Comparison of ENCODE assay signal across 10 mouse cellular contexts in the genomic region with DNA sequence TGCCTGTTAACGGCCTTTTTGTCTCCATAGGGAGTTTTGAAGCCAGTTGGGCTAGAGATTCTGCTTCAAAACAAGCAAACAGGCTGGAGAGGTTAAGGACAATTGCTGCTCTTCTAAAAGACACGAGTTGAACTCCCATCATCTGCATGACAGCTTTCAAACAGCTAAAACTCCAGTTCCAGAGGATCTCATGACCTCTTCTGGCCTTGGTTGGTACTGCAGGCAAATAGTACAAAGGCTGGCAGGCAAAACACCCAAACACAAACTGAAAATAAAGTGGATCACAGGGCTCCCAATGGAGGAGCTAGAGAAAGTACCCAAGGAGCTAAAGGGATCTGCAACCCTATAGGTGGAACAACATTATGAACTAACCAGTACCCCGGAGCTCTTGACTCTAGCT. TPM values are rescaled to one million over a fixed set of nuclear protein-coding genes. Genes with fewer than 3 reads are reported as not detected.
DNase-seq lines count a peak whose midpoint lies in the region; ATAC-seq lines count a peak whose summit lies in the region.
"Had no signal": no experiment of that assay in that cellular context is flagged by ENCODE, and none has a peak within 500 bp of the region (broad histone marks: within the 10 kb centered on the region; RNA-seq: fewer than 3 reads in every experiment).

No protein-coding gene starts in this region.

- DNase-seq in ovary, postnatal 14 days (ENCODE audit: low spot score): peak; percentile 47
- no peak for DNase-seq in ovary, postnatal 10 days (ENCODE audit: low spot score)
- DNase-seq in adipocyte (ENCODE audit: low spot score): peak; percentile 82
- DNase-seq in embryo, embryonic 10.5 days (ENCODE audit: low spot score): peak; percentile 80
- peak; percentile 62 for DNase-seq in limb, embryonic 10.5 days (ENCODE audit: low spot score)
- peak; percentile 25 for DNase-seq in right cerebral cortex, adult 18-20 months
- no peak for DNase-seq in yolk sac, embryonic 10.5 days (ENCODE audit: low spot score)

- H3K4me3 ChIP-seq in limb, embryonic 10.5 days: no peak overlapping the region
- H3K4me3 ChIP-seq: heart, embryonic 13.5 days; stomach, embryonic 15.5 days had no signal

- H3K9me3 ChIP-seq in limb, embryonic 10.5 days (replicated peaks): no peaks in the 10 kb centered on the region
- H3K9me3 ChIP-seq: heart, embryonic 13.5 days; stomach, embryonic 15.5 days had no signal

- H3K36me3 ChIP-seq in limb, embryonic 10.5 days: no peaks in the 10 kb centered on the region
- H3K36me3 ChIP-seq: heart, embryonic 13.5 days; stomach, embryonic 15.5 days had no signal

- WGBS in limb, embryonic 10.5 days: 20% methylated on average over 3 of the region's 3 CpGs

- H3K27me3 ChIP-seq in limb, embryonic 10.5 days (ENCODE audit: low read depth, poor library complexity, severe bottlenecking): peaks cover 67% of the 10 kb centered on the region
- H3K27me3 ChIP-seq: heart, embryonic 13.5 days; stomach, embryonic 15.5 days had no signal

- H3K27ac ChIP-seq in limb, embryonic 10.5 days: no peak overlapping the region
- H3K27ac ChIP-seq: heart, embryonic 13.5 days; stomach, embryonic 15.5 days had no signal

- no peaks in the 10 kb centered on the region for H3K4me1 ChIP-seq in limb, embryonic 10.5 days
- H3K4me1 ChIP-seq: heart, embryonic 13.5 days; stomach, embryonic 15.5 days had no signal

- peak; percentile 70 for ATAC-seq in inflammation-experienced regulatory T-cells, adult 6 months

RNA-seq across cellular contexts. Expression of a gene that starts 31.9 kb away (rescaled TPM):
- 100 to 1,000 TPM; 148 to 182 (median 169) TPM for polyA plus RNA-seq in inflammation-experienced regulatory T-cells, adult 6 months (2017; shearing (Covaris generic))
- polyA plus RNA-seq in limb, embryonic 10.5 days (2016; fragmentation: Nextera tagmentation; extraction: Ambion mirVana): 81.6 and 93.9 TPM in 2 replicates

Comparison
In these comparisons a context has a peak if more than half of its experiments do, and no peak if none do; other contexts are left out.
1. DNase-seq: peak in ovary, postnatal 14 days (single experiment), adipocyte (single experiment), embryo, embryonic 10.5 days (single experiment), limb, embryonic 10.5 days (single experiment) and right cerebral cortex, adult 18-20 months (single experiment); none in ovary, postnatal 10 days (single experiment) and yolk sac, embryonic 10.5 days (single experiment).